Mouse (Mus musculus) neural tube, embryonic 11.5 days (tissue): ENCODE results near the gene Cct4. TPM values are rescaled to one million over a fixed set of nuclear protein-coding genes. Genes with fewer than 3 reads are reported as not detected.
A peak's percentile ranks its signal among the peaks of the same experiment; 100 is the strongest.

Experiments used
- ATAC-seq: fragments of 200-750 bp; cut with Nextera tagmentation; 2 replicates; pipeline ENCODE4 v1.8.0; 2017; ENCODE audit warnings: moderate number of reproducible peaks, mild to moderate bottlenecking, moderate TSS enrichment, moderate library complexity; ENCODE audit not compliant: insufficient read depth, low FRiP score, low TSS enrichment
- DNase-seq: peaks from one replicate; pipeline ENCODE4 v3.0.0-alpha.2; 2015; ENCODE audit warnings: low spot score
- H3K27ac ChIP-seq: fragments of 300-500 bp; sonication (generic); 2 replicates; pipeline ENCODE4 v1.5.1; 2014; ENCODE audit warnings: low read depth, mild to moderate bottlenecking, low read length
- H3K27me3 ChIP-seq: fragments of 300-500 bp; sonication (generic); 2 replicates; pipeline ENCODE4 v1.6.1; 2014; ENCODE audit warnings: mild to moderate bottlenecking, low read length, mixed read lengths; ENCODE audit not compliant: control insufficient read depth, insufficient read depth
- H3K36me3 ChIP-seq: fragments of 300-500 bp; sonication (generic); 2 replicates; pipeline ENCODE4 v1.6.1; 2014; ENCODE audit warnings: mild to moderate bottlenecking, low read length, moderate library complexity, mixed read lengths; ENCODE audit not compliant: control insufficient read depth, insufficient read depth
- H3K4me1 ChIP-seq: fragments of 300-500 bp; sonication (generic); 2 replicates; pipeline ENCODE4 v1.6.1; 2014; ENCODE audit warnings: low read length, mixed read lengths; ENCODE audit not compliant: control insufficient read depth, insufficient read depth
- H3K4me2 ChIP-seq: fragments of 300-500 bp; sonication (generic); 2 replicates; pipeline ENCODE4 v1.6.1; 2014; ENCODE audit warnings: low read depth, mild to moderate bottlenecking, moderate library complexity
- H3K4me3 ChIP-seq: fragments of 300-500 bp; sonication (generic); 2 replicates; pipeline ENCODE4 v1.5.1; 2014; ENCODE audit warnings: low read depth, low read length
- H3K9ac ChIP-seq: fragments of 300-500 bp; sonication (generic); 2 replicates; pipeline ENCODE4 v1.6.1; 2014; ENCODE audit warnings: mild to moderate bottlenecking, low read length
- H3K9me3 ChIP-seq: fragments of 300-500 bp; sonication (generic); 2 replicates; pipeline ENCODE4 v1.6.1; 2016; ENCODE audit warnings: low read length; ENCODE audit not compliant: control insufficient read depth
- WGBS: fragments of 180-500 bp; shearing (Covaris S2); extraction: QIAGEN DNeasy Blood & Tissue Kit; methylation state at CpG from one replicate; pipeline ENCODE4 v1.1.7; 2014; 5-methylcytosine and 5-hydroxymethylcytosine counted together
- polyA plus RNA-seq: library from polyadenylated mRNA; unstranded; fragments of >200 nt; fragmentation: Nextera tagmentation; extraction: Ambion mirVana; gene quantifications from 2 replicates; pipeline ENCODE4 v1.2.1, GENCODE M21; 2014

Gene Cct4
- polyA plus RNA-seq, 1 experiment from 2014 or later, result 435 TPM

DNA sequence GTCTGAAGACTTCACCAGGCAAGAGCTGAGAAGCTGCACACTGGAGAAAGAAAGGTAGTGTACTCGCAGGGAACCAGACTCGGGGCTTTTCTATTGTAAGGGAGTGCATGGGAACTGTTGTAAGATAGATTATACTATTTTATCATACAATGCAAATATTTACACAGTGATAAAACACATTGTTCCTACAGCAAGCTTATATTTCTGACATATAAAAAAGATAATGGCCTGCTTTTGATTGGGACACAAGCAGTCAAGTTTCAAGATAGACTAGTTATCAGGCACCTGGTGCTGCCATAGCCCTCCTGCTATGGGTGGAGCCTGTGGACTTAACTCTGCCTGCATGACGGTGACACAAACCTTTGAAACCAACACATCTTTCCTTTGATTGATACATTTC, 38.6 kb downstream of the Cct4 start:
- Histone ChIP-seq H3K36me3 (no peaks in the 10 kb centered on the region), H3K4me2 (no peak overlapping the region), H3K4me3 (no peak overlapping the region), H3K9me3 (no peaks in the 10 kb centered on the region), H3K27me3 (no peaks in the 10 kb centered on the region), H3K9ac (no peak overlapping the region), H3K27ac (no peak overlapping the region), H3K4me1 (no peaks in the 10 kb centered on the region)
- WGBS, result 75% methylated on average over 3 of the region's 3 CpGs
- ATAC-seq (no peak), DNase-seq (no peak)

DNA sequence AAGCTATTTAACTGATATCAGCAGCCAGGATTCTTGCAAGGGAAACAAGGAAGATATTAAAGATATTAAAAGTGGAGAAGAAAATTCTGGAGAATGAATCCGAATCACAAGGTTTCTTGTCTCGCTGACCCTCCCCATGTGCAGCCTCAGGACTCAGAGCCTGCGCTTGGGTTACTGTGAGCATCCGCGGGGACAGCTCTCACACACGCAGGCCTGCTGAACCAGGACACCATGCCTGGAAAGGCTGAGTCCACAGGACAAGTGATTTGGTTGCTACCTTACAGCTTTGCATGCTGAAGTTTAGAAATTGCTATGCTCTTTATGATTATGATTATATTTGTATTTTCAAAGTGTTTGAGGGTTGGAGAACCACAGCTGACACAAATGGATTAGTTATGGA, 39.1 kb downstream of the Cct4 start:
- no peaks in the 10 kb centered on the region for H3K36me3 ChIP-seq
- no peak overlapping the region for H3K4me3 ChIP-seq
- H3K4me1 ChIP-seq, result no peaks in the 10 kb centered on the region
- H3K9ac ChIP-seq, result no peak overlapping the region
- WGBS, result 87% methylated on average over 6 of the region's 6 CpGs
- DNase-seq (no peak), ATAC-seq (no peak)
- H3K27ac ChIP-seq, result no peak overlapping the region
- no peaks in the 10 kb centered on the region for H3K27me3 ChIP-seq
- H3K4me2 ChIP-seq, result no peak overlapping the region
- no peaks in the 10 kb centered on the region for H3K9me3 ChIP-seq

DNA sequence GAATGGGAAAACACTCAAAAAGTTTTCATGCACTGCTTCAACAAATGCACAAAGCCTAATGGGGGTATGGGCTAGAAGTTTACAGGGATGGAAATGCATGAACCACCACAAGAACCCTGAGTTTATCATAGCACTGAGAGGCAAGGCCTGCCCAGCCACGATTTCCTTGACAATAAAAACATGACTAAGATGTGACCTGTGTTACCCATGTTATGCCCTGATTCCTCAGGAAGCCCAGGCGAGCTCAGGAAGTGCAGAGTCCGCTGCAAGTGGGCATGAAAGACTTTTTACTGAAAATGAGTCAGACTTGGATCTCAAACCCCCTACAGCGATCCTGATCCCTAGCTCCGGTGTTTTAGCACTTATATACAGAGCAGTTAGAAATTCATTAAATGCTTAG, 56.9 kb downstream of the Cct4 start:
- H3K9ac ChIP-seq, result no peak overlapping the region
- H3K4me1 ChIP-seq, result no peaks in the 10 kb centered on the region
- ATAC-seq (no peak), DNase-seq (no peak)
- 59% methylated on average over 5 of the region's 5 CpGs for WGBS
- H3K27ac ChIP-seq, result no peak overlapping the region
- H3K27me3 ChIP-seq, result no peaks in the 10 kb centered on the region
- H3K4me3 ChIP-seq, result no peak overlapping the region
- no peak overlapping the region for H3K4me2 ChIP-seq
- H3K36me3 ChIP-seq, result no peaks in the 10 kb centered on the region
- H3K9me3 ChIP-seq, result no peaks in the 10 kb centered on the region

DNA sequence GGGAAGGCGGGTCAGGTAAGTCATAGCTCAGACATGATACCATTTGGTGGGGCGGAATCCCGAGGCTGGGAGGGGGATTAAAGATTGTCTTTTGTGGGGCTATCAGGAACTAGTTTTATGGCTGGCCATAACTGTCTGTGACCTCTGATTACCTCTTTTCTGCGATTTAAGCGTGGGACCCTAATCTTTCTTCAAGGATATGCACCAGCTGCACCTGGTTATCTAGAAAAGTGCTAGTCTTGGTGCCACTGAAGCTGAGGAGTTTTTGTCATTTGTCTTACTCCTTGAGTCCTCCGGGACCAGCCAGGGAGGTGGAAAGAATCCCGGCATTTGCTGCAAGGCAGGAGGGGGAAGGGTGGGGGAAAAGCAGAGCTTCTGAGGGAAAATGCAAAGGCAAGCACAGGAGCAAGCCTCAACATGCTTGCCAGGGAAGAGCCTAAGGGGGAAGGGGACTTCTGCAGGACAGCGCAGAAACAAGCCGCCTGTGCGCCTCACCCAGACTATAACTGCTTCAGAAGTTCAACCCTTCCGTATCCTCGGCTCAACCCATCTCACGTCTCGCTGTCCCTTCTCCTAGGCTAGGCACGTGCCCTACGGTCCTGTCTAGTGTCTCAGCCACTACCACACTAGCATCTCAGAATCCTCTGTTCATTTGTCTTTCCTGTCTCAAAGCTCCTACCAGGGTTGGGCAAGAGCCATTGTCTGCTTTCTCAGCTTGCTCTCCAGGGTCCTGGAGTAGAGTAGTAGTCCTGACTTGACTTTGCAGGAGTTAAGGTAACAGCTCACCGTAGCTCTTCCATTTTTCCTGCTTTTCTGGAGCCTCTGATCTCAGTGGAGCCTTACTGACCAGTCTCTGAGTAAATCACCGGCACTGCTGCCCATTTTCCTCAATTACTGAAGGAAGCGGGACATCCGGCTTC, 57.6 kb downstream of the Cct4 start:
- Histone ChIP-seq H3K4me1 (no peaks in the 10 kb centered on the region), H3K27ac (no peak overlapping the region), H3K4me2 (no peak overlapping the region), H3K9ac (no peak overlapping the region), H3K27me3 (no peaks in the 10 kb centered on the region), H3K4me3 (no peak overlapping the region), H3K9me3 (no peaks in the 10 kb centered on the region), H3K36me3 (no peaks in the 10 kb centered on the region)
- 21% methylated on average over 20 of the region's 20 CpGs for WGBS
- no peak for ATAC-seq
- DNase-seq, result peak; percentile 13

DNA sequence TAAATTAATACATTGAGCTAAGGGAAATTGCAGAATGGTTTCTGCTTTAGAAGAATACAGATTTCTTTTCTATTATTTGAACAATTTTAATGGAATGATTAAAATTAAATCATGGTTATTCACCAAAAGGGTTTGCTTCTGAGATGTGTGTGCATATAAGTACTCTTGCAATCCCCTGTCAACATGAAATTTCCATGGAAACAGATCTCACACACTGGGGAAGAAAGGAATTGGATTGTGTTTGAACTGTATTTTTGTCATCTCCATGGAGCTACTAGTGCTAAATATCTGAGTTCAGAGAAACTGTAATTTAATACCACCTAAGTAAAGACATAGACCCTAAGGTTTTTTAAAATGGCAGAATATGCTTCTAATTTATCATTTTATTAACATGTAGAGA, 59.3 kb downstream of the Cct4 start:
- Histone ChIP-seq H3K9me3 (no peaks in the 10 kb centered on the region), H3K9ac (no peak overlapping the region), H3K36me3 (no peaks in the 10 kb centered on the region), H3K4me2 (no peak overlapping the region), H3K4me3 (no peak overlapping the region), H3K27ac (no peak overlapping the region), H3K4me1 (no peaks in the 10 kb centered on the region), H3K27me3 (no peaks in the 10 kb centered on the region)
- DNase-seq (no peak), ATAC-seq (no peak)

DNA sequence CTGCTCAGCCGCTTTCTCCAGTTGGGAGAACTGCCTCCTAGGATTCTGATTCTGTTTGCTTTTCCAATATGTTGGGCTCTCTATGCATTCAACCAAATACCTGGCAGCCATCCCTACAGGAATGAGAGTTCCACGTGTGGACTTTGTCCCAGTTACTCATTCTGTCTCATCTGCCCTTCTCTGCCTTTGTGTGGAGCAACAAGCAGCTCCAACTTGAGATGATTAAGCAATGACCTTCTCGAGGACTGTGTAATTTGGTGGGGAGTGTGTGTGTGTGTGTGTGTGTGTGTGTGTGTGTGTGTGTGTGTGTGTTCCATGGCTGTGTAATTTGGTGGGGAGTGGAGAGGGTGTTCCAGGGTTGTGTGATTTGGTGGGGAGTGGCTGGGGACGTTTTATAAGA, 62.0 kb downstream of the Cct4 start:
- no peak for ATAC-seq
- Histone ChIP-seq H3K36me3 (no peaks in the 10 kb centered on the region), H3K9me3 (no peaks in the 10 kb centered on the region), H3K4me1 (no peaks in the 10 kb centered on the region), H3K9ac (no peak overlapping the region), H3K27ac (no peak overlapping the region), H3K27me3 (no peaks in the 10 kb centered on the region), H3K4me3 (no peak overlapping the region), H3K4me2 (no peak overlapping the region)
- WGBS, result 69% methylated on average over 4 of the region's 4 CpGs
- no peak for DNase-seq

Other genes starting within 250 kb of the Cct4 start
- gene B3gnt2, start 129.6 kb upstream of the Cct4 start, polyA plus RNA-seq, result 2.0 and 2.1 TPM in 2 replicates
- 4.8 and 5.2 TPM in 2 replicates for gene Zrsr1, start 18.5 kb upstream of the Cct4 start, polyA plus RNA-seq
- gene Gm28048, start 8.4 kb upstream of the Cct4 start, polyA plus RNA-seq, result 5.7 and 5.9 TPM in 2 replicates
- 371 and 372 TPM in 2 replicates for gene Commd1, start 8.1 kb upstream of the Cct4 start, polyA plus RNA-seq
- gene Fam161a, start 17.0 kb downstream of the Cct4 start, polyA plus RNA-seq, result 3.1 and 3.8 TPM in 2 replicates